ENCODE assay signal across 13 mouse cellular contexts in genomic region chr4:44031521-44031920, GRCm38 (mm10). TPM values are rescaled to one million over a fixed set of nuclear protein-coding genes. Genes with fewer than 3 reads are reported as not detected.
DNase-seq lines count a peak whose midpoint lies in the region; ATAC-seq and TF ChIP-seq lines count a peak whose summit lies in the region.
"Had no signal": no experiment of that assay in that cellular context is flagged by ENCODE, and none has a peak within 500 bp of the region (broad histone marks: within the 10 kb centered on the region; RNA-seq: fewer than 3 reads in every experiment).

No protein-coding gene starts in this region.

- TF ChIP-seq CTCF in heart, postnatal 0 days (IDR thresholded peaks at IDR 0.05; ENCODE audit: low read depth), result no peak

- H3K36me3 ChIP-seq in kidney, embryonic 16.5 days (ENCODE audit: insufficient read depth, low read length), result peaks cover 58% of the 10 kb centered on the region
- H3K36me3 ChIP-seq in heart, postnatal 0 days (replicated peaks; ENCODE audit: control insufficient read depth, insufficient read depth, low read length), result peaks cover 61% of the 10 kb centered on the region
- H3K36me3 ChIP-seq in intestine, embryonic 16.5 days (ENCODE audit: control insufficient read depth, insufficient read depth, low read length), result peaks cover 12% of the 10 kb centered on the region
- peaks cover 90% of the 10 kb centered on the region for H3K36me3 ChIP-seq in hindbrain, embryonic 10.5 days

- peak; percentile 60 for DNase-seq in adrenal gland, postnatal 10 days
- DNase-seq in adrenal gland, postnatal 25 days, result no peak
- DNase-seq in kidney, adult 8-10 months, result peak; percentile 53 to 64
- peak; percentile 62 for DNase-seq in adrenal gland, postnatal 14 days
- DNase-seq in heart, postnatal 0 days (ENCODE audit: low spot score), result peak; percentile 46
- DNase-seq in hindbrain, embryonic 10.5 days (ENCODE audit: low spot score), result no peak
- DNase-seq: liver, embryonic 13.5 days had no signal

- no peaks in the 10 kb centered on the region for H3K27me3 ChIP-seq in kidney, embryonic 16.5 days (ENCODE audit: insufficient read depth, low read length)
- H3K27me3 ChIP-seq in heart, postnatal 0 days (ENCODE audit: control insufficient read depth, insufficient read depth, low read length), result no peaks in the 10 kb centered on the region
- H3K27me3 ChIP-seq in intestine, embryonic 16.5 days (replicated peaks; ENCODE audit: control insufficient read depth, insufficient read depth, low read length), result no peaks in the 10 kb centered on the region
- H3K27me3 ChIP-seq in hindbrain, embryonic 10.5 days (ENCODE audit: insufficient read depth, poor library complexity, severe bottlenecking), result peaks cover 67% of the 10 kb centered on the region
- H3K27me3 ChIP-seq: heart, embryonic 13.5 days; liver, embryonic 13.5 days had no signal

- no peak for ATAC-seq in kidney, embryonic 16.5 days (ENCODE audit: low FRiP score, low TSS enrichment)
- ATAC-seq in heart, postnatal 0 days (ENCODE audit: insufficient read depth, low read depth), result peak; percentile 58
- ATAC-seq in intestine, embryonic 16.5 days, result no peak

- WGBS in kidney, embryonic 16.5 days, result 86% methylated on average over 5 of the region's 5 CpGs
- WGBS in heart, postnatal 0 days, result 49% methylated on average over 5 of the region's 5 CpGs
- 88% methylated on average over 5 of the region's 5 CpGs for WGBS in intestine, embryonic 16.5 days
- 94% methylated on average over 5 of the region's 5 CpGs for WGBS in hindbrain, embryonic 10.5 days

- H3K27ac ChIP-seq in kidney, embryonic 16.5 days (ENCODE audit: low read length), result no peak overlapping the region
- H3K27ac ChIP-seq in heart, postnatal 0 days (ENCODE audit: low read depth), result 0 out of 2 replicates have a peak overlapping the region, but pooled peaks have one; percentile 9
- H3K27ac ChIP-seq in intestine, embryonic 16.5 days (ENCODE audit: low read length), result no peak overlapping the region
- H3K27ac ChIP-seq in hindbrain, embryonic 10.5 days, result no peak overlapping the region
- H3K27ac ChIP-seq: heart, embryonic 13.5 days; liver, embryonic 13.5 days had no signal

- H3K9ac ChIP-seq in kidney, embryonic 16.5 days (replicated peaks; ENCODE audit: low read length), result no peak overlapping the region
- no peak overlapping the region for H3K9ac ChIP-seq in heart, postnatal 0 days (replicated peaks; ENCODE audit: low read depth, low read length)
- H3K9ac ChIP-seq in intestine, embryonic 16.5 days (ENCODE audit: low read depth, low read length), result no peak overlapping the region
- H3K9ac ChIP-seq: heart, embryonic 13.5 days; liver, embryonic 13.5 days had no signal

- TF ChIP-seq EP300 in heart, postnatal 0 days (IDR thresholded peaks at IDR 0.05; ENCODE audit: low read depth), result no peak

- H3K4me3 ChIP-seq in kidney, embryonic 16.5 days (ENCODE audit: low read length), result no peak overlapping the region
- no peak overlapping the region for H3K4me3 ChIP-seq in heart, postnatal 0 days (ENCODE audit: low read depth, low read length)
- H3K4me3 ChIP-seq in intestine, embryonic 16.5 days (ENCODE audit: low read length), result no peak overlapping the region
- no peak overlapping the region for H3K4me3 ChIP-seq in hindbrain, embryonic 10.5 days
- H3K4me3 ChIP-seq: erythroblast, embryonic 14.5 days; heart, embryonic 13.5 days; liver, embryonic 13.5 days had no signal

- no peak overlapping the region for H3K4me2 ChIP-seq in kidney, embryonic 16.5 days (replicated peaks; ENCODE audit: low read depth, low read length)
- no peak overlapping the region for H3K4me2 ChIP-seq in heart, postnatal 0 days (ENCODE audit: low read depth, low read length)
- H3K4me2 ChIP-seq in intestine, embryonic 16.5 days (ENCODE audit: low read depth, low read length), result no peak overlapping the region
- H3K4me2 ChIP-seq: heart, embryonic 13.5 days; liver, embryonic 13.5 days had no signal

- no peaks in the 10 kb centered on the region for H3K9me3 ChIP-seq in kidney, embryonic 16.5 days (ENCODE audit: low read length)
- H3K9me3 ChIP-seq in heart, postnatal 0 days (replicated peaks; ENCODE audit: control insufficient read depth, low read length), result no peaks in the 10 kb centered on the region
- H3K9me3 ChIP-seq in intestine, embryonic 16.5 days (ENCODE audit: control insufficient read depth, low read length), result no peaks in the 10 kb centered on the region
- H3K9me3 ChIP-seq in hindbrain, embryonic 10.5 days, result no peaks in the 10 kb centered on the region
- H3K9me3 ChIP-seq: heart, embryonic 13.5 days; liver, embryonic 13.5 days had no signal

- no peaks in the 10 kb centered on the region for H3K4me1 ChIP-seq in kidney, embryonic 16.5 days (ENCODE audit: insufficient read depth, low read length)
- peaks cover 39% of the 10 kb centered on the region for H3K4me1 ChIP-seq in heart, postnatal 0 days (ENCODE audit: control insufficient read depth, insufficient read depth)
- no peaks in the 10 kb centered on the region for H3K4me1 ChIP-seq in intestine, embryonic 16.5 days (ENCODE audit: control insufficient read depth, insufficient read depth, low read length)
- peaks cover 10% of the 10 kb centered on the region; the same call in 1 of the 2 replicates for H3K4me1 ChIP-seq in hindbrain, embryonic 10.5 days (replicated peaks)

RNA-seq across cellular contexts. Expression of gene Clta, which starts 27.3 kb away (rescaled TPM):
- total RNA-seq in adrenal gland, postnatal 10 days (2021), result 100 to 1,000 TPM; 156 to 174 TPM
- 169 and 173 TPM in 2 replicates for total RNA-seq in adrenal gland, postnatal 25 days (2021)
- polyA plus RNA-seq in kidney, embryonic 16.5 days (2015; fragmentation: Nextera tagmentation; extraction: Ambion mirVana), result 225 and 232 TPM in 2 replicates
- total RNA-seq in adrenal gland, postnatal 14 days (2021), result 166 and 172 TPM in 2 replicates
- total RNA-seq in heart, postnatal 0 days (2014; rRNA removed; ENCODE audit: low replicate concordance), result 128 and 168 TPM in 2 replicates
- polyA plus RNA-seq in heart, postnatal 0 days (2015; fragmentation: Nextera tagmentation; extraction: Ambion mirVana), result 106 and 112 TPM in 2 replicates
- 241 and 256 TPM in 2 replicates for polyA plus RNA-seq in intestine, embryonic 16.5 days (2015; fragmentation: Nextera tagmentation; extraction: Ambion mirVana)
- polyA plus RNA-seq in hindbrain, embryonic 10.5 days (2016; fragmentation: Nextera tagmentation; extraction: Ambion mirVana), result 220 and 239 TPM in 2 replicates

RNA-seq across cellular contexts. Expression of gene Ccin, which starts 48.2 kb away (rescaled TPM):
- not detected for total RNA-seq in adrenal gland, postnatal 10 days (2021)
- not detected in 2 replicates for total RNA-seq in adrenal gland, postnatal 25 days (2021)
- polyA plus RNA-seq in kidney, embryonic 16.5 days (2015; fragmentation: Nextera tagmentation; extraction: Ambion mirVana), result not detected in 2 replicates
- total RNA-seq in adrenal gland, postnatal 14 days (2021), result not detected in 2 replicates
- not detected in 2 replicates for total RNA-seq in heart, postnatal 0 days (2014; rRNA removed; ENCODE audit: low replicate concordance)
- polyA plus RNA-seq in heart, postnatal 0 days (2015; fragmentation: Nextera tagmentation; extraction: Ambion mirVana), result not detected in 2 replicates
- polyA plus RNA-seq in intestine, embryonic 16.5 days (2015; fragmentation: Nextera tagmentation; extraction: Ambion mirVana), result not detected in 2 replicates
- polyA plus RNA-seq in hindbrain, embryonic 10.5 days (2016; fragmentation: Nextera tagmentation; extraction: Ambion mirVana), result not detected in 2 replicates
- total RNA-seq: layer of hippocampus, postnatal 25 days had no signal
- polyA plus RNA-seq: erythroblast, embryonic 14.5 days; heart, embryonic 13.5 days; liver, embryonic 13.5 days; stomach, embryonic 14.5 days had no signal

RNA-seq across cellular contexts. Expression of gene Gne, which starts 52.5 kb away (rescaled TPM):
- 10 to 100 TPM; 37.1 to 68.5 TPM for total RNA-seq in adrenal gland, postnatal 10 days (2021)
- 28.7 and 40.6 TPM in 2 replicates for total RNA-seq in adrenal gland, postnatal 25 days (2021)
- 26.4 and 26.6 TPM in 2 replicates for polyA plus RNA-seq in kidney, embryonic 16.5 days (2015; fragmentation: Nextera tagmentation; extraction: Ambion mirVana)
- 36.9 and 45.8 TPM in 2 replicates for total RNA-seq in adrenal gland, postnatal 14 days (2021)
- 44.0 and 45.5 TPM in 2 replicates for total RNA-seq in heart, postnatal 0 days (2014; rRNA removed; ENCODE audit: low replicate concordance)
- polyA plus RNA-seq in heart, postnatal 0 days (2015; fragmentation: Nextera tagmentation; extraction: Ambion mirVana), result 24.2 and 25.5 TPM in 2 replicates
- polyA plus RNA-seq in intestine, embryonic 16.5 days (2015; fragmentation: Nextera tagmentation; extraction: Ambion mirVana), result 50.4 and 57.2 TPM in 2 replicates
- 20.0 and 20.1 TPM in 2 replicates for polyA plus RNA-seq in hindbrain, embryonic 10.5 days (2016; fragmentation: Nextera tagmentation; extraction: Ambion mirVana)

Comparison
In these comparisons a context has a peak if more than half of its experiments do, and no peak if none do; other contexts are left out.
1. DNase-seq: peak in adrenal gland, postnatal 10 days (single experiment), kidney, adult 8-10 months (2 of 2), adrenal gland, postnatal 14 days (single experiment) and heart, postnatal 0 days (single experiment); none in adrenal gland, postnatal 25 days (single experiment) and hindbrain, embryonic 10.5 days (single experiment).